In the genomic region with DNA sequence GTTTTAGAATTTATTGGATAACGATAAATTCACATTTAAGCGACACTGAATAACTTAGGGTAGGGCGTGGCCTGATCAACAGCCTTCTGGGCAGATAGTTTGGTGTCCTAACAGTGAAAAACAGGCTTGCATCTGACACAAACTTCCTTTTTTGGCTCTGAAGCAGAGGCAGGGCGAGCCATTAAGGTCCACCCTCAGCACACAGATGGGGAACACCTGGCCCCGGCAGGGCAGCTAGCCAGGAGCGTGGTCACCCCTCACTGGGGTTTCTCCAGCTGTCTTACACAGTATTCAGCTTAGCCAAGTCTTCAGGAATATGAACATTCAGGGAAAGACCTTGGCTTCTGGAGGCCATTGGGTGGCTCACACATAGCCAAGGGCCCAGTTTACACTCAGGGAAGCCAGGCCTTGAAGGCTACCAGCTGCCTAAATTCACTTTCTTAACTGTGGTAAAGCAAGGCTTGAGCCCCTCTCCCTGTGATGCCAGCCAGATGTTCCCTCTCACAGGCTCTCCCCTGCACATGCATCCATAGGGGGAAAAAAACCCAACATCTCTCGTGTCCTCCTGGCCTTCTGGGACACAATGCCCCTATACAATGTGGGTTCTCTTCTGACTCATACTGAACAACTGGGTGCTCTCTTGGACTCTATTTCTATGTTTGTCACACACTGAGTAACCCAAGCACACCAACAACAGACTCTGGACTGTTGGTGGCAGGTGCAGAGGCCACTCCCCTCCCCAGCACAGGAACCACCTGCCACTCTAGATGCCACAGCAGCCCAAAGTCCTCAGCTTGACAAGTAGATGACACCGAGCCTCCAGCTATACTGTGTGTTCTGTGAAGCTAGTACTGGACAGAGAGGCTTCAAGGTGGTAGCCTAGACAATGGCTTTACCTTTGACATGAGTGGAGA, we compare ENCODE assay signal across 9 mouse cellular contexts. TPM values are rescaled to one million over a fixed set of nuclear protein-coding genes. Genes with fewer than 3 reads are reported as not detected.
DNase-seq lines count a peak whose midpoint lies in the region; ATAC-seq and TF ChIP-seq lines count a peak whose summit lies in the region.
"Had no signal": no experiment of that assay in that cellular context is flagged by ENCODE, and none has a peak within 500 bp of the region (broad histone marks: within the 10 kb centered on the region; RNA-seq: fewer than 3 reads in every experiment).

No protein-coding gene starts in this region.

- intact Hi-C loops in heart, postnatal 36 days (cut with DNase I): no loop called here

- no peak overlapping the region for H3K4me3 ChIP-seq in myocyte
- H3K4me3 ChIP-seq in neural tube, embryonic 15.5 days (replicated peaks): no peak overlapping the region
- H3K4me3 ChIP-seq: hindbrain, embryonic 15.5 days had no signal

- no peaks in the 10 kb centered on the region for H3K36me3 ChIP-seq in myocyte (ENCODE audit: control insufficient read depth, insufficient read depth)
- no peaks in the 10 kb centered on the region for H3K36me3 ChIP-seq in neural tube, embryonic 15.5 days
- H3K36me3 ChIP-seq: hindbrain, embryonic 15.5 days had no signal

- ATAC-seq in cerebellum, adult (ENCODE audit: insufficient number of reproducible peaks, low FRiP score, low TSS enrichment): no peak
- ATAC-seq in neural tube, embryonic 15.5 days (ENCODE audit: low FRiP score): no peak

- H3ac ChIP-seq in myocyte (ENCODE audit: control insufficient read depth, insufficient read length): no peak overlapping the region

- H3K27me3 ChIP-seq in myocyte (ENCODE audit: control insufficient read depth, insufficient read depth, insufficient read length): no peaks in the 10 kb centered on the region
- no peaks in the 10 kb centered on the region for H3K27me3 ChIP-seq in neural tube, embryonic 15.5 days (replicated peaks)
- H3K27me3 ChIP-seq: hindbrain, embryonic 15.5 days had no signal

- no peak for TF ChIP-seq POLR2A in myocyte (IDR thresholded peaks at IDR 0.05; ENCODE audit: insufficient read length, low read depth)

- peaks cover 25% of the 10 kb centered on the region for H3K79me2 ChIP-seq in myocyte (ENCODE audit: control insufficient read depth, insufficient read depth)

- DNase-seq in urinary bladder, postnatal 25 days (ENCODE audit: low spot score): peak; percentile 66
- DNase-seq in urinary bladder, postnatal 10 days (ENCODE audit: low spot score): no peak
- DNase-seq in heart, postnatal 36 days: peak; percentile 61 to 68
- DNase-seq in layer of hippocampus, postnatal 10 days (ENCODE audit: low spot score in 2 of 2): no peak
- no peak for DNase-seq in cerebellum, adult 11-12 months

- WGBS in neural tube, embryonic 15.5 days: 87% methylated on average over 8 of the region's 8 CpGs

- no peak overlapping the region for H3K9ac ChIP-seq in neural tube, embryonic 15.5 days (replicated peaks)
- H3K9ac ChIP-seq: hindbrain, embryonic 15.5 days had no signal

- peaks cover 45% of the 10 kb centered on the region for H3K4me1 ChIP-seq in neural tube, embryonic 15.5 days

- H3K27ac ChIP-seq in neural tube, embryonic 15.5 days (replicated peaks): no peak overlapping the region; the same call in 1 of the 2 replicates
- H3K27ac ChIP-seq: hindbrain, embryonic 15.5 days had no signal

- peak overlapping the region; percentile 78 for H3K4me2 ChIP-seq in myocyte (ENCODE audit: low read depth)
- H3K4me2 ChIP-seq in neural tube, embryonic 15.5 days: no peak overlapping the region
- H3K4me2 ChIP-seq: hindbrain, embryonic 15.5 days had no signal

- no peaks in the 10 kb centered on the region for H3K9me3 ChIP-seq in neural tube, embryonic 15.5 days (replicated peaks)
- H3K9me3 ChIP-seq: hindbrain, embryonic 15.5 days had no signal

TF ChIP-seq in myocyte, 11 proteins besides CTCF, POLR2A, EP300 and RAD21:
- no peak for TF ChIP-seq POLR2AphosphoS2 (IDR thresholded peaks at IDR 0.05; ENCODE audit: insufficient read length, low read depth)
- TF ChIP-seq TCF12 (IDR thresholded peaks at IDR 0.05; ENCODE audit: insufficient read depth, poor library complexity, severe bottlenecking): peak; percentile 98
- TF ChIP-seq MYOD1 (IDR thresholded peaks at IDR 0.05; ENCODE audit: control insufficient read depth in 1 of 3, insufficient read length in 2 of 3, low read depth in 2 of 3): peak; percentile 91 to 99 (median 98)
- TF ChIP-seq CEBPB (IDR thresholded peaks at IDR 0.05; ENCODE audit: insufficient read depth, poor library complexity, severe bottlenecking): no peak
- no peak for TF ChIP-seq E2F4 (IDR thresholded peaks at IDR 0.05; ENCODE audit: insufficient read depth)
- no peak for TF ChIP-seq MAX (IDR thresholded peaks at IDR 0.05; ENCODE audit: low read depth)
- TF ChIP-seq REST (IDR thresholded peaks at IDR 0.05; ENCODE audit: insufficient read depth, insufficient read length): no peak
- peak; percentile 88 to 98 (median 93) for TF ChIP-seq MYOG (IDR thresholded peaks at IDR 0.05; ENCODE audit: control insufficient read depth in 1 of 3, insufficient read depth in 1 of 3, insufficient read length in 2 of 3, low read depth in 2 of 3)
- TF ChIP-seq SRF (IDR thresholded peaks at IDR 0.05; ENCODE audit: control insufficient read depth, insufficient read length, low read depth): peak; percentile 98
- no peak for TF ChIP-seq USF1 (IDR thresholded peaks at IDR 0.05; ENCODE audit: low read depth)
- peak; percentile 93 for TF ChIP-seq TCF3 (IDR thresholded peaks at IDR 0.05; ENCODE audit: insufficient read length, low read depth)

RNA-seq across cellular contexts. Expression of a gene that starts 20.2 kb away (rescaled TPM):
- total RNA-seq in heart, postnatal 36 days (2021): 10 to 100 TPM; 10.5 to 11.4 TPM
- polyA plus RNA-seq in myocyte (2012; fragmentation: generic; extraction: Trizol): 58.2 TPM
- 10 to 100 TPM; 56.9 to 60.9 TPM for total RNA-seq in layer of hippocampus, postnatal 10 days (2021)
- polyA plus RNA-seq in neural tube, embryonic 15.5 days (2015; fragmentation: Nextera tagmentation; extraction: Ambion mirVana): 14.2 and 14.8 TPM in 2 replicates

Comparison
In these comparisons a context has a peak if more than half of its experiments do, and no peak if none do; other contexts are left out.
1. DNase-seq: peak in urinary bladder, postnatal 25 days (single experiment) and heart, postnatal 36 days (2 of 2); none in urinary bladder, postnatal 10 days (single experiment), layer of hippocampus, postnatal 10 days (0 of 2) and cerebellum, adult 11-12 months (single experiment).
2. RNA of a gene that starts 20.2 kb away (total RNA-seq): 56.9 to 60.9 TPM in layer of hippocampus, postnatal 10 days; 10.5 to 11.4 TPM in heart, postnatal 36 days; every median in the first group is over 4 times any median in the second.